Mouse (Mus musculus) layer of hippocampus, adult 11-12 months (tissue): ENCODE data around the gene Chst8.
A peak's percentile ranks its signal among the peaks of the same experiment; 100 is the strongest.

Experiments
- DNase-seq: peaks from one replicate; pipeline ENCODE4 v3.0.0; 2022; ENCODE audit warnings: low spot score

Gene Chst8

DNA sequence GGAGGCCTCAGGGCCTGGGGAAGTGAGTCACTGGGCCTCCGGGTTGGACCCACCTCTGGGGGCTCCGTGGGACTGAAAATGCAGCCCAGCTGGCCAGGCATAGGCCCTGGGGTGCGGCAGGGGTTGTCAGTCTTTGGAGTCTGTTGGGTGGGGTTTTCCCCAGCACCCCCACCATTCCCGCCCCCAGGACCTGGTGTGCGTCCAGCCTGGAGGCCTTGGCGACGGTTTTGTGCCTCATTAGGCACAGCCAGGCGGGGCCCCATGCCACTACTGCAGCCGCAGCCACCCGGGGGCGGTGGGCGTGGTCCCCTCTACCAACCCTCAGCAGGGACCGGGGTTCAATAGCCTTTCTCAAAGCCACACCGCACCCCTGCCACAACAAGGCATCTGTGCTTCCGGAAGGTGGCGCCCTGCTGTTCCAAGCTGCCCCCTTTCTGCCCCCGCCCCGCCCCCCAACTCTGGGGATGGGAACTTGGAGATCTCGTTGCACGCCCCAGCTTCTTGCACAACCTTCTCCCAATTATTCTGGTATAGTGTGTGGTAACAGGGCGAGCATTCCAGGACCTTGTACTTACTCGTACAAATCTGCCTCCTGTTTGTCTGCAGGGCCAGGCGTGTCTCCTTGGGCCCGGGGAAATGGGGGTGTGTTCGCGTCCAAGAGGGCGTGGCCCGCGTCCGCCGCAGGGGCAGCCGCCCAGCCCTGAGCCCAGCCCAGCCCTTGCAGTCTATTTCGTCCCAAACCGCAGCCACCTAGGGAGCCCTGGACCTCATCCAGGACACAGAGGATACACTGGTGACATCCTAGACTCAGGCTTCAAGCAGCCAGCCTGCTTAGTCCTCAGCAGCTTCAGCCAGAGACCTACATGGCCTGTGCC, 182.1 kb downstream of the Chst8 start:
- peak; percentile 57 for DNase-seq

DNA sequence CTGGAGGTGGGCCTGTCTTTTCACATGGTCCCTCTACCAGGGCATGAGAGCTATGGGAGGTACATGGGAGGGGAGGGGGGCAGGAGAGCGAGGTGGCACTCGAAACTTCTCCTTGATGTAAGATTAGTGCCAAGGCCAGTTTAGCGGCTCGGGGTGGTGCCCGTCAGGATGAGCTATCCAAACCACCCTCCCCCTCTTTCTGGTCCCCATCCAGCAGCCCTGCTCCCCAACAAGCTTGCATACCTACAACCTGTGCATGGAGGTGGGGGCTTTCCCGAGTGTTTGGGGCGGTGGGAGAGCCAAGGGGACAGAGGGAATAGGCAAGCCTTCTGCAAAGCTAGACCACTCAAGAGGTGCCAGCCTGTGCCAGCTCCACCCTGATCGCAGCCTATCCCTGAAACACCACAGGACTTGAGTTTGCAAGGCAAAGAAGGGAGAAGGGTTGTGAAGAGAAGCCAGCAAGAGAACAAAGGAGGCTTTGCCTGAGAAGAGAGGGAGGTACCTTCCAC, 182.8 kb downstream of the Chst8 start:
- no peak for DNase-seq
